Mouse (Mus musculus): ENCODE measurements around the gene Hipk3.

Gene Hipk3

DNA sequence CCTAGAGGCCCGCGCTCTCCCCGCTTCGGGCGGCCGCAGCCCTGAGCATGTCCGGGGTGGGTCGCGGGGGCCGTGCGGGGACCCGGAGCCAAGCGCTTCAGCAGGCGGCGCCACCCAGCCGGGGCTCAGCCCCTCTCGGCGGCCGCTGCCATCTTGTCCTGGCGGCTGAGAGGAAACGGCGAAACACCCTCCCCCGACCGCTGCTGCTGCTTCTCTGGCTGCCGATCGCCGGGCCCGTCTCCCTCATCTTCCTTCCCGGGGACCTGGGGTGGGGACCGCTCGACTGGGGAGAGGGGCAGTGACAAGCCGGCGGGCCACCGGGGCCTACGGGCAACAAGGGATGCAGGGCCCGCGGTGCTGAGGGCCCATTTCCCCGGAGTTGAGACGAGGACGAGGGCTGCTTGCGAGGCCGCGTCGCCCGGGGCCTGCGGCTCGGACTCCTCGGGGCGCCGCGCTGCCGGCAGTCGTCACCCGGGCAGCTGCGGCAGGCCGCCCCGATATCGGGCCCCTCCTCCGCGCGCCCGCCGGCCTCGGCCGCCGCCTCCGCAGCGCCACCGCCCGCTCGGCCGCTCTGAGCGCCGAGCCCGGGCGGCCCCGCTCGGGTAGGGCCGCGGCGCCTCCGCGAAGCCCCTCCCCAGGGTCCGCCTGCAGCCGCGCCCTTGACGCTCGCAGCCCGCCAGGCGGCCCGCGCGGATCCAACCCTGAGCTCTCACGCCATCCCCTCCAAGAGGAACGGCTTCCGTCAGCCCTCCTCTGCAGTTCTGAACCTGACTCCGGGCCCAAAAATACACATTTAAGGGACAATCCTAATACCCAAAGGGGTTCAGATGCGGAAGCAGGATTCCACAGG lies at the start of gene Hipk3:
Gene Hipk3, minus strand, starts transcription at position 496 of the 850 bp plus-strand sequence.
- DNase-seq (ENCODE audit: low spot score in 2 of 2), result peak; percentile 75 to 89

DNA sequence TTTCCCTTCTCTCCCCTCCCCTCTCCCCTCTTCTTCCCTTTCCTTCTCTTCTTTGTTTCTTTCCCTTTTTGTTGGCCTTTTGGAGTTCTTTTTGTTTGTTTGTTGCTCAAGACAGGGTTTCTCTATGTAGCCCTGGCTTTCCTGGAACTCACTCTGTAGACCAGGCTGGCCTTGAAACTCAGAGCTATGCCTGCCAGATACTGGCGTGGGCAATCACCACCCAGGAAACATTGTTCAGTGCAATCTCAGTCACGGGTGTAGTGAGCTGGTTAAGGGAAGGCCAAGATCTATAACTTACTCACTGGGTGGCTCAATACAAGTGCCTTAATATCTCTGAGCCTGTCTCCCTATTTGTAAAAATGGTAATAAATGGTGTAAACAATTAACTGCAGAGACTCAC lies 46.0 kb upstream of the Hipk3 start:
- no peak for DNase-seq (ENCODE audit: low spot score in 2 of 2)

- DNase-seq (ENCODE audit: low spot score in 2 of 2), result no peak
Measured at GRCm38 (mm10) chr2:104534751-104535150, 40.5 kb upstream of the Hipk3 start.

GRCm38 (mm10) chr2:104532548-104532947 lies 38.3 kb upstream of the Hipk3 start:
- DNase-seq (ENCODE audit: low spot score in 2 of 2), result no peak

DNA sequence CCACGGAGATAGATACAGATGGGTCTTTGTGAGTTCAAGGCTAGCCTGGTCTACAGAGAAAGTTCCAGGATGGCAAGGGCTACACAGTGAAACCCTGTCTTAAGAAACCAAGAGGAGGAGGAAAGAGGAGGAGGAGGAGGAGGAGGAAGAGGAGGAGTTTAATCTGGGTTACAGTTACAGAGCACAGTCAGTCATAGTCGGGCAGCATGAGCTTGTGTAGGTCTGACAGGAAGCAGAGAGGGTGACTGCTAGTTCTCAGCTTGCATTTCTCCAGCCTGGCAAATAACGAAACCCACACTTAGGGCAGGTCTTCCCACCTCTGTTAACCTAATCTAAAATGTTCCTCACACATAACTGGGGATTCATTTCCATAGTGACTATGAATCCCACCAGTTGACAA lies 32.3 kb upstream of the Hipk3 start:
- no peak for DNase-seq (ENCODE audit: low spot score in 2 of 2)

DNA sequence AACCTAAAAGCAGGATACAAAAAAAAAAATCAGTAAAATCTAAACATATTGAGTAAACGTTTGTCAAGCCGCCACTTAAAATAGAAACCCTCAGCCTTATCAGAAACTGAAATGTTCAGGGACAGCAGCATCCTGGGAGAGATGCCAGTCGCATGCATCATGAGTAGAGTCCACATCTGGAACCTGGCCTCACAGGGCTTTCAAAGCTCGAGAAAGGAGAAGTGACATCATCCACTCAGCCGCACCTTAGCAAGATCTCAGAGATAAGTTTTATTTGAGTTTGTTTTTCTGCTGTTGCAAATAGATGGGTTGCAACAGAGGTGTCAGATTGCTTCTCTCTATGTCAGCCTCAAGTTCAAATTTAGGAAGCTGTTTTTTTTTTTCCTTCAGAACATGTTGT lies 31.3 kb upstream of the Hipk3 start:
- DNase-seq (ENCODE audit: low spot score in 2 of 2), result no peak

DNA sequence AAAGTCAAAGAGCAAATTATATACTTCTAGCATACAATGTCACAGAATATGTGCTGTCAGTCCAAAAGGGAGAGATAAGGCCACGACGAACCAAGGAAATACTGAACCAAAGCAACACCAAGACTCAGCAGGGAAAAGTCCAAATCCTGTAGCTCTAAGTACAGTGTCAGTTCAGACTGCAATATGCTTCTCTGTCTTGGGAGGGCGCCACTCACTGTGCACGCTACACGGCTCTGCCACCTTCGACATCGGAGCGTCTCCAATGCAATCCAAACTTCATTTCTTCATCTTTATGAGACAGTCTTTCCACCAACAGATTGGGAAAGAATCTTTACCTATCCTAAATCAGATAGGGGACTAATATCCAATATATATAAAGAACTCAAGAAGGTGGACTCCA lies 17.4 kb upstream of the Hipk3 start:
- no peak for DNase-seq (ENCODE audit: low spot score in 2 of 2)

GRCm38 (mm10) chr2:104502388-104502787 lies 8.1 kb upstream of the Hipk3 start:
- no peak for DNase-seq (ENCODE audit: low spot score in 2 of 2)

- no peak for DNase-seq (ENCODE audit: low spot score in 2 of 2)
Measured at GRCm38 (mm10) chr2:104501091-104501490, 6.8 kb upstream of the Hipk3 start.

DNA sequence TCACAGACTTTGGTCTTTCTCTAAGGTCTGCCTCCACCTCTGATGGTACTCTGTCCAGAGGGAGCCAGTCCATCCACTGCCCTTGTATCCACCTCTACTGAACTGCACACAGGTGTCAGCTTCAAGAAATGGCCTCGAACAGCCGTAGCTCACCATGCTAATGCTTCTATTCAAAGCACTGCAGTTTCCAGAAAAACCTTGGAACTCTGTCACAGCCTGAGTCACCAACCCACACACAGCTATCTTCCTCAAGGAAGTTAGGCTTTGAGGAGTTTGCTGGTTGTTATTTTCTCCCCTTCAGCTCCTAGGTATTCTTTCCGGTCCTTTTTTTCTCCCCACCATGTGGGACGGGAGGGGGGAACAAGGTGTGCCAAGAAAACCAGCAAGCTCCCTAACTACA lies 3.5 kb upstream of the Hipk3 start:
- no peak for DNase-seq (ENCODE audit: low spot score in 2 of 2)

DNA sequence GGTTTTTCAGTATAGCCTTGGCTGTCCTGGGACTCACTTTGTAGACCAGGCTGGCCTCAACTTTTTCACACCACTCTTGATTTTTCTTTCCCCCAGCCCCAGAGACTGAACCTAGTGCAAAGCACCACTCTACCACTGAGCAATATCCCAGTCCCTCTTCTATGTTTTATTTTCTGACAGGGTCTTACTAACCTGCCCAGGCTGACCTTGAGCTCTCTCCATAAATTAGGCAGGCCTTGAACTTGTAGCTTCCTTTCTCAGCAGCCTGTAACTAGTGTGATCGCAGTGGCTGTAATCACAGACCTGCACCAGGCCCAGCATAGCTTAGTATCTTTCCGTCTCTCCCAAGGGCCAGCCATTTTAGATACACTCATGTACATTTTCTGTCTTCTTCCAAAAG lies 3.0 kb upstream of the Hipk3 start:
- DNase-seq (ENCODE audit: low spot score in 2 of 2), result no peak

DNA sequence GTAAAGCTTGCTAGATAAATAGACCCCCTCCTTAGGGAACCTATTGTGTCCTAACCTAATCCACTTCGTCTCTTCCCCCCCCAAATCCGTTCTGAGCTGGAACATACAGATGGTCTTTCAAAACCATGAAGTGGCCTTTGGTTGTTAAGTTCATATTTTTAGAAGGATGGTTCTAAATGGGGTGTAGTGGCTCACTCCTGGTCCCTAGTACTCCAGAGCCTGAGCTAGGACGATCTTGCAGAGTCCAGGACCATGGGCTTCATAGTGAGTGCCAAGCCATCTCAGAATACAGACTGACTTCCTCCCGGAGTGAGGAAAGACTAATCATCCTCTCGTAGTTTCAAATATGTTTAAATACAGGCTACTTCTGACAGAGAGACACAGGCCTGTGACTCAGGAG lies 2.0 kb upstream of the Hipk3 start:
- no peak for DNase-seq (ENCODE audit: low spot score in 2 of 2)

GRCm38 (mm10) chr2:104494801-104495185 lies 547 bp upstream of the Hipk3 start:
- DNase-seq (ENCODE audit: low spot score in 2 of 2), result no peak

GRCm38 (mm10) chr2:104493021-104493950 lies 960 bp downstream of the Hipk3 start:
- peak; percentile 83 to 92 for DNase-seq (ENCODE audit: low spot score in 2 of 2)

- no peak for DNase-seq (ENCODE audit: low spot score in 2 of 2)
Measured at GRCm38 (mm10) chr2:104491221-104491795, 2.9 kb downstream of the Hipk3 start.

DNA sequence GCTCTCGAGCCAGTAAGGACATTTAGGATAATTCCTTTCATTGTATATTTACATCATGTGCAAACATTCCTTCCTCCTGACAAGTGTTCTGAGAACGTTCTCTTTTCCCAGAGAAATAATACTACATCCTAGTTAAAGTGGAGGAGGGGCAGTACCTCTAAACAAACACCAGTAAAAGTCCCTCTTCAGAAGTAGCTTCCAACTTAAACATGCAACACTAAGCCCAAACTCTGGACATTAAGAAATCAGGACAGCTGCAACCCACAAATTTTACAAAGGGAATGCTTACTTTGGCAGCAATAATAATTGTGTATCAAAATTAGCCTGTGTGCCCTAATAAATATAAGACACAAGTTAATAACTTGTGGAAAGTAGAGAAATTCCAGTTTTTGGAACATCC lies 3.5 kb downstream of the Hipk3 start:
- DNase-seq (ENCODE audit: low spot score in 2 of 2), result no peak

DNA sequence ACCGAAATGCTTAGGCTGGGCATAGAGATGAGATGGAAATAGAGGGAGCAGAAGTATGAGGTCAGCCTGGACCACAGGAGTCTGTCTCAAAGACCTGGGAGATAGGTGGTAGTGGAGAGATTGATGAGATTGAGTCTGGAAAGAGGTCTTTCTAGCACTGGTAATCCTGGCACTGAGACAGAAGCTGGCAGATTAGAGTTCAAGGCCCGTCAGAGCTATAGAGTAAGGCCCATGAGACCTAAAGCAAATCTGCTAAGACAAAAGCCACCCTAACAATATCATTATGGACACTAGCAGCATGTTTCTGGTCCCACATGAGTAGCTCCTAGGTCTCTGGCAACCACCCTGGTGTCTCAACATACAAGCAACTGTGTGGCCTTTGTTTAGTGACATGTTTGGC lies 4.4 kb downstream of the Hipk3 start:
- no peak for DNase-seq (ENCODE audit: low spot score in 2 of 2)

DNA sequence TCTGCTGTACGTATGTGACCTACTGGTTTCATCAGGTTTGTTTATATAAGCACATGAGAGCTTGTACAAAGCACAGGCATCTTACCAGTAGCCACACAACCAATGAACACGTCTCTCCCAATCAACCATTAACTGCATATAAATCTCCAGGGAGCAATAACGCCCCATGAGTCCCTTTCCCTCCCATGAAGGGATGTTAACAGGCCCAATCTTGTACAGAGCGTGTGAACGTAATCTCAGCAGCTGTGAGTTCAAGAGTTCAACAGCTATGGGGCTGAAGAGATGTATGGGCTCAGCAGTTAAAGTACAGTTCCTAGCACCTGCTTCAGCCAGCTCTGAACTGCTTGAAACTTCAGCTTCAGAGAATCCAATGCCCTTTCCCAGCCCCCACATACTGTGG lies 9.8 kb downstream of the Hipk3 start:
- DNase-seq (ENCODE audit: low spot score in 2 of 2), result no peak

DNA sequence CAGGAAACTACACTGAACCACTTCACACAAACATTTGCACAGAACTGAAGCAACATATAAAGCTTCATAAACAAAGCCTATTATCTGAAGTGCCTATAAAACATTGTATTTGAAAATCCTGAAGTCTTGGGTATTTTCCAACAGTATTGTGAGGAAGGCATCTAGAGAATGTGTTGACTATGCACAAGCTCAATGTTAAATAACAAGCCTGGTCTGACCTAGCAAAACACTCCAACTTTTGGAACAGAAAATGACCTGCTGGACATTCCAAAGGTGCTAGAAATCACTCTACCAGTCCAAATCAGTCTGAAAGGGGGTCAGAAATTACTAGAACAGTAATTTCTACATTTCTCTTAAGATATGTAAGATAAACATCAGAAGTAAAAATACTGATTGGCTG lies 12.1 kb downstream of the Hipk3 start:
- no peak for DNase-seq (ENCODE audit: low spot score in 2 of 2)

DNA sequence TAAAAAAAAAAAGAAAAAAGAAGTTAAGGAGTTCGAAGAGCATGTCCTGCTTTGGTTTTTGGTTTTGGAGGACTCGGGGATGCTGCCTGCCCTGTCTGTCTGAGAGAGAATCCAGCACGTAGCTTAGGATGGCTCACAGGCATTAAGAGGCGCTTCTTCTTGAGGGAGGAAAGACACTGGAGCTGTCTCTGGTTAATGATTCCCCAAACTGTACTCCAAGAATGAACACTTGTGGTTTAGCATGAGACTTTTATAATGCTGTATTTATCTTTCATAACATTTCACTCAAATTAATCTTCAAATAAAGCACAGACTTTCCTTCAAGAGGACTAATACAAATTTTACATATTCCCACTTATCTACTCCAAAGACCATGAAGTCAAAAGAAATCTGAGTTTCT lies 15.2 kb downstream of the Hipk3 start:
- no peak for DNase-seq (ENCODE audit: low spot score in 2 of 2)

DNA sequence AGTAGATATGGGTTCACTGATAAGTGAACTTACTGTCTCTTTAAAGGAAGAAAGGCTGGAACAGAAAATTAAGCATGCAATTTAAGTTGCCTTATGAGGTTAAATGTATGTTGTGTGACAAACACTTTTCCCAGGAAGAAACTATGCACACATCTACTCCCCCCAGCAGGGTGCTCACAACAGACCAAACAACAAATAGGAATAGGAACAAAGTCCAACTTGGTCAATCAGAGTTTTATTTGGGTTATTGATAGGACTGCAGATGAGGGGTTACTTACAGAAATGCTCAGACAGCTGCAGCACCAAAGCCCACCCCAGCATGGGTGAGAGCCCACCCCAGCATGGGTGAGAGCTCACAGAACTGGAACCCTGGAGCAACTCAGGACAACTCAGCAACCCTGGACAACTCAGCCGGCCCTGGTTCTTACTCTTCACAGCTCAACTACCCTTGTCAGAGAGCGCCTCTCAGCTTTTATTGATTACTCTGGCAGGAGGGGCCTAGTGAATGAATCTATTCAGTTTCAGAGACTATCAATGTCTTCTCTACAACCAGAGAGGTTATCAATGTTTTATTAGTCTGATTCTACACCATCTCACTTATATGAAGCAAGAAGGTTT lies 16.7 kb downstream of the Hipk3 start:
- no peak for DNase-seq (ENCODE audit: low spot score in 2 of 2)

DNA sequence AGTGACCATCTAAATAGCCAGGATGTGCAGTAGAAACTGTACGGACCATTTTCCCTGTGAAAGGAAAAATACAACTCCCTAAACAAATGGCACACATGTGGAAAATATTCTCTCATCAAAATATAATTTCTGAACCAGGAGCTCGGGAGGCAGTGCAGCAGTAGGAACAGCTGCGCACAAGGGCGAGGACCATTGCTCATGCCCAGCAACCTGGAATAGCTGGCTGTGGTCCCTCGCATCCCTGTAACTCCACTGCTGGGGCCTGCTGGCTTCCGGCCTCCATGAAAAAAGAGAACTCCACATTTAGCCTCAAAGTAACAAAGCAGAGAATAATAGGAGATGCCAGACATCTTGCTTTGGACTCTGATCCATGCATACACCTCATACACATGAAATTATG lies 22.2 kb downstream of the Hipk3 start:
- no peak for DNase-seq (ENCODE audit: low spot score in 2 of 2)

Data from spleen, postnatal 4 days (tissue).